Mouse (Mus musculus): ENCODE measurements around the gene Nipal3. TPM values are rescaled to one million over a fixed set of nuclear protein-coding genes. Genes with fewer than 3 reads are reported as not detected.

Nipal3 gene
- total and polyA plus RNA-seq, 3 experiments: 27.0 to 41.5 (median 35.0) TPM

GRCm38 (mm10) chr4:135437924-135438323, 56.9 kb downstream of the Nipal3 start:
- Histone ChIP-seq H3K9ac (ENCODE audit: low read depth, low read length) (no peak overlapping the region), H3K79me2 (replicated peaks; ENCODE audit: control insufficient read depth, insufficient read depth, low read length) (no peaks in the 10 kb centered on the region), H3K4me1 (ENCODE audit: control insufficient read depth, insufficient read depth, low read length) (peaks cover 5% of the 10 kb centered on the region), H3K27me3 (ENCODE audit: control insufficient read depth, insufficient read depth, low read length) (no peaks in the 10 kb centered on the region), H3K36me3 (ENCODE audit: control insufficient read depth, insufficient read depth, low read length) (no peaks in the 10 kb centered on the region), H3K27ac (no peak overlapping the region), H3K4me3 (no peak overlapping the region)
- DNase-seq: no peak
- no peak for TF ChIP-seq EP300 (IDR thresholded peaks at IDR 0.05; ENCODE audit: insufficient read depth, low read depth, low read length)
- TF ChIP-seq POLR2A (IDR thresholded peaks at IDR 0.05; ENCODE audit: insufficient read depth, low read depth, low read length): no peak
- TF ChIP-seq CTCF (IDR thresholded peaks at IDR 0.05): no peak
- intact Hi-C loops (cut with DNase I): no loop called here

DNA sequence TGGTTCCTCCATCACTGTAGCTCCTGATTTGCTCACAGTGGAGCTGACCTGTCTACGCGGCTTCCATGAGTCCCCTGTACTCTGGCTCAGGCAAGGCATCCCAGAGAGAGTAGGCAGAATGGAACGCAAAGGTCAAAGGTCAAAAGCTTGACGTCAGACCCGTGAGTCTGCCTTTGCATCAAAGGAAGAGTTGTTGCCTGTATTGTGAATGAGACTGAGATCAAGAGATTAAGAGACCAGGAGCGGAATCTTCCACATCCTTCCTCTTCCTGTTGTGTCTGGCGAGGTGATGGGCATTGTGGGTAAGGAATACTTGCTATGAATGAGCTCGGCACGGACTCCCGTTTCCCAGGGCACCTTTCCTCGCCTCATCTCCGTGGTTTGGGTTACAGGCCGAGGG, 58.5 kb downstream of the Nipal3 start:
- intact Hi-C loops (cut with DNase I): no loop called here
- H3K4me3 ChIP-seq: no peak overlapping the region
- TF ChIP-seq EP300 (IDR thresholded peaks at IDR 0.05; ENCODE audit: insufficient read depth, low read depth, low read length): no peak
- no peak for TF ChIP-seq CTCF (IDR thresholded peaks at IDR 0.05)
- no peak for TF ChIP-seq POLR2A (IDR thresholded peaks at IDR 0.05; ENCODE audit: insufficient read depth, low read depth, low read length)

GRCm38 (mm10) chr4:135434395-135434789, 60.4 kb downstream of the Nipal3 start:
- Histone ChIP-seq H3K4me1 (ENCODE audit: control insufficient read depth, insufficient read depth, low read length) (peaks cover 3% of the 10 kb centered on the region; the same call in 1 of the 2 replicates), H3K36me3 (ENCODE audit: control insufficient read depth, insufficient read depth, low read length) (no peaks in the 10 kb centered on the region), H3K27ac (peak overlapping the region; percentile 79), H3K9ac (ENCODE audit: low read depth, low read length) (peak overlapping the region; percentile 89), H3K27me3 (ENCODE audit: control insufficient read depth, insufficient read depth, low read length) (no peaks in the 10 kb centered on the region), H3K79me2 (replicated peaks; ENCODE audit: control insufficient read depth, insufficient read depth, low read length) (no peaks in the 10 kb centered on the region), H3K4me3 (peak overlapping the region; percentile 95)
- no peak for DNase-seq
- 28% methylated on average over 11 of the region's 11 CpGs for WGBS
- TF ChIP-seq EP300 (IDR thresholded peaks at IDR 0.05; ENCODE audit: insufficient read depth, low read depth, low read length): no peak
- TF ChIP-seq POLR2A (IDR thresholded peaks at IDR 0.05; ENCODE audit: insufficient read depth, low read depth, low read length): no peak
- TF ChIP-seq CTCF (IDR thresholded peaks at IDR 0.05): no peak
- intact Hi-C loops (cut with DNase I): no loop called here

More for the DNA sequence above, 58.5 kb downstream of the Nipal3 start:
- peak in 1 of 2 experiments; percentile 35 for DNase-seq
- Histone ChIP-seq H3K9ac (ENCODE audit: low read depth, low read length) (no peak overlapping the region), H3K79me2 (replicated peaks; ENCODE audit: control insufficient read depth, insufficient read depth, low read length) (no peaks in the 10 kb centered on the region), H3K4me1 (ENCODE audit: control insufficient read depth, insufficient read depth, low read length) (peaks cover 5% of the 10 kb centered on the region), H3K27me3 (ENCODE audit: control insufficient read depth, insufficient read depth, low read length) (no peaks in the 10 kb centered on the region), H3K27ac (peak overlapping the region; percentile 21; the same call in 1 of the 2 replicates), H3K36me3 (ENCODE audit: control insufficient read depth, insufficient read depth, low read length) (no peaks in the 10 kb centered on the region)
- WGBS: 37% methylated on average over 13 of the region's 13 CpGs

GRCm38 (mm10) chr4:135433443-135434394, 61.1 kb downstream of the Nipal3 start, which contains the start of gene Rcan3:
Gene Rcan3 (minus strand): TSS chr4:135433853.
- peak; percentile 85 to 89 for DNase-seq
- WGBS: under 1% methylated on average over 70 of the region's 79 CpGs
- Histone ChIP-seq H3K27ac (peak within 1 kb of the TSS; percentile 87), H3K36me3 (ENCODE audit: control insufficient read depth, insufficient read depth, low read length) (no peaks in the 10 kb centered on the region), H3K79me2 (replicated peaks; ENCODE audit: control insufficient read depth, insufficient read depth, low read length) (no peaks in the 10 kb centered on the region), H3K4me3 (peak within 1 kb of the TSS; percentile 95), H3K27me3 (ENCODE audit: control insufficient read depth, insufficient read depth, low read length) (no peaks in the 10 kb centered on the region), H3K9ac (ENCODE audit: low read depth, low read length) (peak within 1 kb of the TSS; percentile 92), H3K4me1 (ENCODE audit: control insufficient read depth, insufficient read depth, low read length) (peaks cover 2% of the 10 kb centered on the region; the same call in 1 of the 2 replicates)
- intact Hi-C loops (cut with DNase I): loop anchor here (2.0 kb wide), 1 partner anchor 61 kb away; the partner anchor contains the start of genes Nipal3 and Stpg1
- TF ChIP-seq POLR2A (IDR thresholded peaks at IDR 0.05; ENCODE audit: insufficient read depth, low read depth, low read length) (peak; percentile 61), CTCF (IDR thresholded peaks at IDR 0.05) (peak; percentile 31), EP300 (IDR thresholded peaks at IDR 0.05; ENCODE audit: insufficient read depth, low read depth, low read length) (no peak)

DNA sequence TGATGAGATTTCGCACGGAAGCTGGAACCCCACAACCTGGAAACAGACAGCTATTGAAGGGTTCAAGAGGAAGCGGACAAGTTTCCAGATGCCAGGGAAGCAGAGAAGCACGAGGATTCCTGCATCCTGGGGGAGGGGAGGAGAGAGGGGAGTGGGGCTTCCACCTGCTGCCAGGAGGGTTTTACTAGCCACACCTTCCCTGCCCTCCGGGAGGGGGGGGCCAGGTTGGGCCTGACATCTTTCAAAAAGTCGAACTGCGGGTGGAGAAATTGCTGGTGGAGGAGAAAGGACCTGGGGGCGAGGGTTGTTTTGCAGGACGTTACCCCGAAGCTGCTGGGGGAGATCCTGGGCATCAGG, 61.8 kb downstream of the Nipal3 start:
- Histone ChIP-seq H3K27ac (peak overlapping the region; percentile 87), H3K9ac (ENCODE audit: low read depth, low read length) (peak overlapping the region; percentile 92), H3K36me3 (ENCODE audit: control insufficient read depth, insufficient read depth, low read length) (no peaks in the 10 kb centered on the region), H3K4me3 (peak overlapping the region; percentile 95), H3K79me2 (replicated peaks; ENCODE audit: control insufficient read depth, insufficient read depth, low read length) (no peaks in the 10 kb centered on the region), H3K4me1 (ENCODE audit: control insufficient read depth, insufficient read depth, low read length) (peaks cover 2% of the 10 kb centered on the region; the same call in 1 of the 2 replicates), H3K27me3 (ENCODE audit: control insufficient read depth, insufficient read depth, low read length) (no peaks in the 10 kb centered on the region)
- 12% methylated on average over 10 of the region's 10 CpGs for WGBS
- intact Hi-C loops (cut with DNase I): loop anchor here (2.0 kb wide), 1 partner anchor 62 kb away; the partner anchor contains the start of genes Nipal3 and Stpg1
- no peak for DNase-seq
- TF ChIP-seq CTCF (IDR thresholded peaks at IDR 0.05) (no peak), EP300 (IDR thresholded peaks at IDR 0.05; ENCODE audit: insufficient read depth, low read depth, low read length) (no peak), POLR2A (IDR thresholded peaks at IDR 0.05; ENCODE audit: insufficient read depth, low read depth, low read length) (no peak)

Data from heart, adult 2 months (tissue).